Mouse (Mus musculus) layer of hippocampus, adult 9-10 months (tissue): ENCODE results near the gene Sgms1.

Experiments
- DNase-seq: peaks from one replicate; pipeline ENCODE4 v3.0.0; 2022; ENCODE audit warnings: low spot score

Gene Sgms1

GRCm38 (mm10) chr19:32292067-32292739 is 97.3 kb downstream of the Sgms1 start:
- no peak for DNase-seq

DNA sequence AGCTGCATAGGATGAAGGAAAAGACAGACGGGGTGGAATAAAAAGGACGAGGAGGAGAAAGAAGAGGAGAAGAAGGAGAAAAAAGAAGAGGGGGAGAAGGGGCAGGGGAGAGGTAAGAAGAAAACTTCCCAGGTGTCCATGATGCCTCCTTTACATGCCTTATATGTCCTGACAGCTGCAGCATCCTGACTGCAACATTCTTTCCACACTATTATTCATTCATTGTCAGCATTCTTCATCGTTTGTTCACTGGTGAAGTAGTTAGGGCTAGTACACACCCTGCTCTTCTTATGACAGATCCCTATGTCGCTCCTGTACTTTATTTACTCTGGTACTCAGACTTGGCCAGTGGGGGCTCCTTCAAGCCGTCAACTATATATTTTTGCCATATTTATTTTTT is 98.4 kb downstream of the Sgms1 start:
- DNase-seq: no peak

DNA sequence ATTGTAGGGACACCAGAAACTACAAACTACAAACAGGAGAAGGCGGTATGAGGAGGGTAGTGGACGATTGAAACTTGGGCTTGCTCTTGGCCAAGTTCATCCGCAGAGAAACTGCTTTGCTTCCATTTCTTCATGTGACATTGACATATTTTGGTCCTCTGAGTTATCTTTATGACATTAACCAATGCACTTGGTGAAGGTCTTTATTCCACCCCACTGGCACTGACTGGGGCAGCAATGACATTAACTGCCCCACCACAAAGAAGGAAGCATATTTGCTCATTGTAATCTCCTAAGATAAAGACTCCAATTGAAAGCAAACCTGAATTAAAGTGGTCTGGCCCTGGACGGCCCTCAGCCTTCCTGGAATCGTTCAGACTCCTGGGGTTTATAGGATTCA is 100.6 kb downstream of the Sgms1 start:
- DNase-seq: no peak

DNA sequence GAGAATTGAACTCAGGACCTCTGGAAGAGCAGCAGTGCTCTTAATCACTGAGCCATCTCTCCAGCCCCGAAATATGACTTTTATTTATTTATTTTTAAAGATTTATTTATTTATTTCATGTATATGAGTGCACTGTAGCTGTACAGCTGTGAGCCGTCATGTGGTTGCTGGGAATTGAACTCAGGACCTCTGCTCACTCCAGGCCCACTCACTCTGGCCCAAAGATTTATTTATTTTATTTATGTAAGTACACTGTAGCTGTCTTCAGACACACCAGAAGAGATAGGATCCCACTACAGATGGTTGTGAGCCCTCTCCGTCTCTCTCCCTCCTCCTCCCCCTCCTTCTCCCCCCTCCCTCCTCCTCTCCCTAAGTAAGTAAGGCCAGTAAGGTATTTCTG is 101.7 kb downstream of the Sgms1 start:
- DNase-seq: no peak

- DNase-seq: no peak
Observed at GRCm38 (mm10) chr19:32285455-32285831, 104.1 kb downstream of the Sgms1 start.

DNA sequence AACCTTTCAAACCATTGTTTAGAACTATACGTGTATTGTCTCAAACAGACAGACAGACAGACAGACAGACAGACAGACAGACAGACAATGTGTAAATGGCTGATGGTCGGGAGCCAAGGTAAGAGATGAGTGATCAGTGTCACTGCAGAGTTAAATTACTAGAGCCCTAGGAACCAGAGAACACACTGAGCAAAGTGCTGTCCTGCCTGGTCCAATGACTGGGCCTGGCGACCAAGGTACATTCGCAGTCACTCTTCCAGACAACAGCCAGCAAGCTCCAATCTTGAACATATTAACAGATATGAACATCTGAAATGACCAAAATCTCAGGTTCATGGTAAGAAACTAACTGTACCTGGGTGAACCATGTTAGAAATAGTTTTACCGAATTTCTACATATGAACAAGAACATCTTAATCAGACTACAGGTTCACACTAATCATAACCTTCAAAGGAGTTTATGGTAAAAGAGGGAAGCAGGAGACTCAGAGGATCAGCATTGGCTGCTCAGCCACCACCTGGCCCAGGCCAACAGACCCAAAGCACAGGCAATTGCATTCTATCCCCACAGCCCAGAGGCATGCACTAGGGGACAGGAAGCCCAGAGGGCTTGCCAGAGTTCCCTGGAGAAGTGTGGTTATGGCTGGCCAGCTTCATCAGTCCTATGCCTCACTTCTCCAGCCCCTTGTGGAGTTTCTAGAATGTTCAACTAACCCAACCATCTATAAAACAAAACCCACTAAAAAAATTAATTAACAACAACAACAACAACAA is 104.6 kb downstream of the Sgms1 start:
- no peak for DNase-seq

DNA sequence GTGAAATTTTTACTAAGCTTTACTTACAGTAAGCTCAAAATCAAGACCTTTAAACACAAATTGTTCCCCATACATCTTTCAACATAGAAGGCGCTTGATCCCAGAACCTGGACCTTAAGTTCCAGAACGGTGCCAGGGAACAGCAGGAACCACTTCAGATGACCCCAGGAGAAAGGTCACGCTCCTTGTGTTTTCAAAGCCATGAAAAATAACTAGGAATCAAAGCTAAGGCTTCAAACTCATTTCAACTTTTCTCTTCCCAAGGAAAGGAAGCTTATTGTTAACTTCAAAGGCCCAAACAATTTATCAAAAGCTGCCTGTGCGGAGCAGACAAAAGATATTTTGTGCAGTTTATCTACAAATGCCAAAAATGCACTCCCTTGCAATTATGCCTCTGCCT is 107.6 kb downstream of the Sgms1 start:
- DNase-seq: no peak

DNA sequence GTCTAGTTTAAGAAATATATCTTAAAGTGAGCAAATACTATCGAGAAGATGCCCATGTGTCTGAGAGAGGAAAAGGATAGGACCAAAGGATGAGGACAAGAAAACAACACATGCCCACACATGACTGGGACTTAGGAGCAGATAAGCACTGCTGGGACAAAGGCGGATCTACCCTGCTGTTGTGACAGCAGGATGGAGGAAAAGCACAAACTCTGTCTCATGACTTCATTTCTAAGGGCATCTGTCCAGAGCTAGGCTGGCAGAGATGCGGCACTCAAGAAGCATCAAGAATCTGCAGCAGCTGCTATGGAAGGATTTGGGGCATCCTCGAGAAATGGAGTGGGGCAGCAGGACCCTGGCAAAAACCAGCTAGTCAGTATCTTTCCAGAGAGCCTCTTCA is 109.1 kb downstream of the Sgms1 start:
- no peak for DNase-seq

DNA sequence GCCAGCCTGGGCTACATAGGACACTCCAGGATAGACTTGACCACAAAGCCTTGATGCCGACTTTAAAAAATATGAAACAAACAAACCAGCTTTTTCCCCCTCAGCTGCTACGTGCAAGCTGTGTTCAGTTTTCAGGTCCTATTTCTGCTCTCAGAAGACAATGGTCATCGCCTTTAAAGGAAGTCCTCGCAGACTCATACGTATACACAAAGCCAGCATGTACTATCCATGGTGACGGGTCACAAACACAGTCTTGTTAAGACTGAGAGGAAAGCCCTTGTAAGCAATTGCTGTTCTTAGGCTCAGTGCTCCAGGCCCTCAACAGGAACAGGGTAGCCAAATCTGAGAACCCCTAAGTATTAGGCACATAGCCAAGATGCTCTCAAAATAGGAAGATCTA is 110.1 kb downstream of the Sgms1 start:
- DNase-seq: no peak

GRCm38 (mm10) chr19:32277869-32278268 is 111.6 kb downstream of the Sgms1 start:
- DNase-seq: no peak

DNA sequence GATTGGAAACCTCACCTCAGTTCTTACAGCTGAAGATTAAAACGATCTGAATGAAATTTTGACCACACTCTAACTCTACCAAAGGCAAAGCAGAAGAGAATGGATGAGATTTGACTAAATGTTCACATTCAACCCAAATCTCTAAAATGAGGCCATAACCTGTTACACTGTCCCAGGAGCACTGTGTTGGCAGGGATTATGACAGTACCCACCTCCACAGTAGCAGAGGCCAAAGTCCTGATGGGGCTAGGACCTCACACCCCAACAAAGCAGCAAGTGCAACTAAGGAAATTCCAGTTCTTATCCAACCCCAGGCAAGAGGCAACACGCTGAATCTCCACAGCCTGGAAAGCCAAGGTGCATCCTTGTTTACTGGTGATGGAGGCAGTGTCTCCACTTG is 112.2 kb downstream of the Sgms1 start:
- DNase-seq: no peak

DNA sequence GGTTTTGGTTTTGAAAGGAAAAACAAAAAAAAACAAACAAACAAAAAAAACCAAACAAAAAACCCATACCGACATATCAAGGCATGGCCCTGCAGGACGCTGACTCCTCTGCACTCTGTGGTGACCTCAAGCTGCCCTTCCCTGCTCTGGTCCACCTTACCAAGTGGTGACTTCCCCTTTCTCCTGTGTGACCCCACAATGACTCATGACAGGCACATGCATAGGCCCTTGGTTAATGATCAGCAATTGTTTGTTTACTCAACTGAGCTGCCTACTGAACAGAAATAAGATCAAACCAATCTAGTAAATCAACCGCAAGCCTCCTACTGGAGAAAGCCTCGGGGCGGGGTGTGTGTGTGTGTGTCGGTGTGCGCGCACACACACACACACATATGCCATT is 112.7 kb downstream of the Sgms1 start:
- no peak for DNase-seq

- DNase-seq: no peak
Observed at GRCm38 (mm10) chr19:32276263-32276662, 113.3 kb downstream of the Sgms1 start.

- DNase-seq: no peak
Observed at GRCm38 (mm10) chr19:32275068-32275925, 114.2 kb downstream of the Sgms1 start.

GRCm38 (mm10) chr19:32274145-32274544 is 115.4 kb downstream of the Sgms1 start:
- no peak for DNase-seq

- no peak for DNase-seq
Observed at GRCm38 (mm10) chr19:32273714-32274113, 115.8 kb downstream of the Sgms1 start.

- no peak for DNase-seq
Observed at GRCm38 (mm10) chr19:32272475-32273260, 116.8 kb downstream of the Sgms1 start.

DNA sequence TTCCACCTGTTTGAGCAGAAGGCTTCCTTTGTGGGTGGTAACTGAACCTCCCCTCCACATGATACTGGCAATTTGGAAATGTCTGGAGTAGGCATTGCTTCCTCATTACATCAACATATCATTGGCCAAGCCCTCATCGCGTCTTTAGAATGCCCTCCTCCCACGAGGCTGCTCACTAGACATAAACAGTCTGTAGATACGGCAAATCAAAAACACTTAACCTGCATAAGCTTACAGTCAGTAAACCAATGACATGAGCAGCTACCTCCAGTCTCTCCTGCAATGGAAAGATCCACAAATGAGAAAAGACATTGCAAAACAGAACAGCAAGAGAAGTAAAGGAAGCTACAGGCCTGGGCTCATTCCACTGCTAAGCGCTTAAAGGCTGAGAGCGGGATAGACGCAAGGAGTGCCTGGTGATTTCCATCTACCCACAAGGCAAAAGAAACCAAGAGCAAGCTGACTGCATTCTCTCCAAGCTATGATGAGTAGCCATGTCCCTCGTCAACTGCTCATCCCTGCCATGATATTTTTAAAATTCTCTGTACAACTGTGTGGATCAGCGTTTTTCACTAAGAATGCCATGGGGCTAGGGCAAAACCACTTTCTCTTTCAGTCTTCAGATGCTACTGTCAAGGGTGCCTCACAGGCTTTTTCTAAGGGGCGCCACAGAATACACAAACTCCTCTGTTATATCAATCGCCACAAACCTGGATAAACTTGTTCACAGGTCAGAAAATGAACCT is 117.9 kb downstream of the Sgms1 start:
- no peak for DNase-seq

DNA sequence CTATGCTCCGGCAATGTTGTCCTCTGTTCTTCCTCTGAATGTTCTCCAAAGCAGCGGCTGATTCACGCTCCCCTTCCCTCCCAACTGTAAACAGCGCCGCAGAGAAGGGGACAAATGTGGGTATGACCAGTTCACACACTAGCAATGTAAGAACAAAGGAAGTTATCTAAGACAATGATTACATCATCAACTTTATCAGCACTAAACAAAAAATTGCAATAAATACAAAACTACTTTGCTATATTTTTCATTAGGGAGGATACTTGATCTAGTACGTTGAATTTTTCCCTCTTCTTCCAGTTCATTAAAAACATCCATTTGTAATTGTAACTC is 119.7 kb downstream of the Sgms1 start:
- no peak for DNase-seq

DNA sequence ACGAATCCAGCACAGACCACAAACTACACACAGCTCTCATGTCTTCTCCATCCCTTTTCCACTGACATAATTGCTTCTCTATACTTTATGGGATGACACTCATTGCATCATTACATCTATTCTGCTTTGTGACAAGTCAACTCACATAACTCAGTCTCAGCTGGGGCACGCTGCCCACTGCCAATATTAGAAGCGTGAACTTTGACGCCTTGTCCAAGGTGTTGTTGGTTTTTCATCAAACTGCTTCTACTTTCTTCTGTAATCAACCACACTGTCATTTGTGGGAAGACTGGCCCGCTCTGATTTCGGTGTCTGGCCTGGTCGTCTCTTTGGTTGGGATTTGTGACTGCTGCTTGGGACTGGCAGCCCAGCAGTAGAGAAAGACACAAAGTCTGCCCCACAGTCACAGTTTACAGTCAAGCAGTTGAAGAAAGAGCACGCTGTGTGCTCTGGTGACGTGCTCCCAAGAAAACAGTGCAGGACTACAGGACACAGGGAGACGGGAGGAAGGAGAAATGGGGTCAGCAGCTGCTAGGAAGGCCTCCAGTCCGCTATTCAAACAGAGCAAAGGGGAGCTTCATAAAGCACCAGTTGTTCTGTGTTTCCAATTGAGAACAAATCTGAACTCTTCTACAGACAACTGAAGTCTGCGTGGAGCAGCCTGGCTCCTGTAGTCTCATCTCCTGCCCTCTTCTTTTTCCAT is 120.2 kb downstream of the Sgms1 start:
- no peak for DNase-seq

GRCm38 (mm10) chr19:32268562-32268961 is 121.0 kb downstream of the Sgms1 start:
- no peak for DNase-seq
